17 mouse cellular contexts compared by ENCODE assay signal in the genomic region with DNA sequence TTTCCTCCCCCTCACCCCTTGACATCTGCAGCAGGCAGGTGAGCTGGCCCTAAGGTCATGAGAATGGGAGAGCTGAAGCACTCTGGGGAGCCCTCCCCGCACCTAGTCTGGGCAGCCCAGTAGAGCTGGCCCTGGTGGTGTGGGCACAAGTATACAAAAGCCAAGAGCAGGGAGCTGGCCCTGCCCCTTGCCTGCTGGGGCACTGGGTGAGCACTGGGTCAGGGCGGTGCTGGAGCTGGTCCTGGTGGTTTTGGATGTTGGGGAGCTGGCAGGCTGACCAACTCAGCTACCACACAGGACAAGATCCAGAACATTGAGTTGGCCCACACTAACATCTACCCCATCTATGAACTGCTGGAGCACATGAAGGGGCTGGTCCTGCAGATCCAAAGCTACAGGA. TPM values are rescaled to one million over a fixed set of nuclear protein-coding genes. Genes with fewer than 3 reads are reported as not detected.
A peak's percentile ranks its signal among the peaks of the same experiment; 100 is the strongest.
DNase-seq lines count a peak whose midpoint lies in the region; ATAC-seq and TF ChIP-seq lines count a peak whose summit lies in the region.
"Had no signal": no experiment of that assay in that cellular context is flagged by ENCODE, and none has a peak within 500 bp of the region (broad histone marks: within the 10 kb centered on the region; RNA-seq: fewer than 3 reads in every experiment).

No protein-coding gene starts in this region.

- TF ChIP-seq CTCF in lung, embryonic 14.5 days (IDR thresholded peaks at IDR 0.05; ENCODE audit: low read depth), result no peak
- no peak for TF ChIP-seq CTCF in gastrocnemius, adult 2 months (IDR thresholded peaks at IDR 0.05)

- no peak for ATAC-seq in heart, embryonic 11.5 days (replicated peaks; ENCODE audit: insufficient number of reproducible peaks, low FRiP score, low TSS enrichment)
- no peak for ATAC-seq in lung, embryonic 14.5 days (ENCODE audit: insufficient read depth)
- ATAC-seq in megakaryocyte-erythroid progenitor cell, adult 5-6 weeks (replicated peaks; ENCODE audit: low FRiP score, low TSS enrichment, poor library complexity, severe bottlenecking), result no peak
- ATAC-seq: activated CD4-positive, CD25-positive, alpha-beta regulatory T cell, adult 4 months; hindbrain, postnatal 0 days; midbrain, embryonic 15.5 days; Patski had no signal

- DNase-seq in heart, embryonic 10.5 days (ENCODE audit: low spot score), result no peak
- DNase-seq in lung, embryonic 14.5 days, result no peak
- no peak for DNase-seq in lung, postnatal 4 days
- DNase-seq in 3134 (ENCODE audit: extremely low read depth, insufficient read length, low spot score), result peak; percentile 72
- peak; percentile 87 for DNase-seq in gastrocnemius, adult 2 months
- no peak for DNase-seq in adipocyte (ENCODE audit: low spot score)
- DNase-seq: B cell, adult 2 months; cerebellum, postnatal 14 days; lung, postnatal 14 days; retina, postnatal 1 day had no signal

- H3K36me3 ChIP-seq in heart, embryonic 10.5 days, result no peaks in the 10 kb centered on the region
- H3K36me3 ChIP-seq in heart, embryonic 11.5 days (ENCODE audit: control insufficient read depth, insufficient read depth, low read length), result no peaks in the 10 kb centered on the region
- no peaks in the 10 kb centered on the region for H3K36me3 ChIP-seq in lung, embryonic 14.5 days (ENCODE audit: insufficient read depth)
- H3K36me3 ChIP-seq: heart, embryonic 12.5 days; midbrain, embryonic 15.5 days had no signal

- peak overlapping the region; percentile 65 for H3K27ac ChIP-seq in heart, embryonic 10.5 days
- no peak overlapping the region for H3K27ac ChIP-seq in heart, embryonic 11.5 days (ENCODE audit: low read depth, low read length)
- peak overlapping the region; percentile 38; the same call in 1 of the 2 replicates for H3K27ac ChIP-seq in lung, embryonic 14.5 days (ENCODE audit: low read depth)
- H3K27ac ChIP-seq in gastrocnemius, adult 2 months, result peak overlapping the region; percentile 76
- H3K27ac ChIP-seq: hindbrain, postnatal 0 days; midbrain, embryonic 15.5 days had no signal

- intact Hi-C loops in gastrocnemius, adult 2 months (cut with DNase I), result no loop called here

- H3K4me2 ChIP-seq in heart, embryonic 11.5 days, result no peak overlapping the region
- no peak overlapping the region for H3K4me2 ChIP-seq in lung, embryonic 14.5 days
- H3K4me2 ChIP-seq: heart, embryonic 12.5 days; midbrain, embryonic 15.5 days had no signal

- no peaks in the 10 kb centered on the region for H3K27me3 ChIP-seq in heart, embryonic 10.5 days (ENCODE audit: insufficient read depth, poor library complexity, severe bottlenecking)
- H3K27me3 ChIP-seq in heart, embryonic 11.5 days (ENCODE audit: control insufficient read depth, insufficient read depth, low read length), result no peaks in the 10 kb centered on the region
- no peaks in the 10 kb centered on the region for H3K27me3 ChIP-seq in lung, embryonic 14.5 days (ENCODE audit: insufficient read depth, low read length)
- H3K27me3 ChIP-seq: heart, embryonic 12.5 days; midbrain, embryonic 15.5 days; Patski had no signal

- H3K4me1 ChIP-seq in heart, embryonic 10.5 days, result peaks cover 8% of the 10 kb centered on the region
- H3K4me1 ChIP-seq in heart, embryonic 11.5 days (ENCODE audit: control insufficient read depth, insufficient read depth, low read length), result no peaks in the 10 kb centered on the region
- no peaks in the 10 kb centered on the region for H3K4me1 ChIP-seq in lung, embryonic 14.5 days (ENCODE audit: insufficient read depth)

- H3K4me3 ChIP-seq in heart, embryonic 10.5 days, result no peak overlapping the region
- H3K4me3 ChIP-seq in heart, embryonic 11.5 days (ENCODE audit: low read depth, low read length), result no peak overlapping the region
- H3K4me3 ChIP-seq in lung, embryonic 14.5 days (ENCODE audit: low read depth, low read length), result no peak overlapping the region
- H3K4me3 ChIP-seq in gastrocnemius, adult 2 months, result no peak overlapping the region
- H3K4me3 ChIP-seq: heart, embryonic 12.5 days; midbrain, embryonic 15.5 days had no signal

- no peak overlapping the region for H3K9ac ChIP-seq in heart, embryonic 11.5 days (ENCODE audit: low read depth, low read length)
- no peak overlapping the region for H3K9ac ChIP-seq in lung, embryonic 14.5 days
- H3K9ac ChIP-seq: heart, embryonic 12.5 days; midbrain, embryonic 15.5 days had no signal

- WGBS in heart, embryonic 10.5 days, result 78% methylated on average over 2 of the region's 2 CpGs
- WGBS in heart, embryonic 11.5 days (ENCODE audit: insufficient replicate concordance), result 84% methylated on average over 2 of the region's 2 CpGs
- WGBS in lung, embryonic 14.5 days, result 83% methylated on average over 2 of the region's 2 CpGs

- no peaks in the 10 kb centered on the region for H3K9me3 ChIP-seq in heart, embryonic 10.5 days
- no peaks in the 10 kb centered on the region for H3K9me3 ChIP-seq in heart, embryonic 11.5 days (replicated peaks; ENCODE audit: control insufficient read depth, low read length)
- H3K9me3 ChIP-seq in lung, embryonic 14.5 days (ENCODE audit: low read depth, low read length), result no peaks in the 10 kb centered on the region
- H3K9me3 ChIP-seq: midbrain, embryonic 15.5 days had no signal

RNA-seq across cellular contexts. Expression of a gene that starts 5.0 kb away (rescaled TPM):
- polyA plus RNA-seq in heart, embryonic 10.5 days (2016; fragmentation: Nextera tagmentation; extraction: Ambion mirVana), result 115 and 173 TPM in 2 replicates
- 97.3 and 113 TPM in 2 replicates for polyA plus RNA-seq in heart, embryonic 11.5 days (2014; fragmentation: Nextera tagmentation; extraction: Ambion mirVana)
- 60.7 and 62.9 TPM in 2 replicates for polyA plus RNA-seq in lung, embryonic 14.5 days (2014; fragmentation: Nextera tagmentation; extraction: Ambion mirVana)
- 10 to 100 TPM; 19.5 to 31.7 TPM for total RNA-seq in gastrocnemius, adult 2 months (2021)
- total RNA-seq in megakaryocyte-erythroid progenitor cell, adult 5-6 weeks (2014; fragmentation: Nextera tagmentation), result 17.8 and 17.9 TPM in 2 replicates
- total RNA-seq in megakaryocyte-erythroid progenitor cell, adult 5-6 weeks (2017), result 19.1 and 25.7 TPM in 2 replicates

Comparison
In these comparisons a context has a peak if more than half of its experiments do, and no peak if none do; other contexts are left out.
1. DNase-seq: peak in 3134 (single experiment) and gastrocnemius, adult 2 months (single experiment); none in heart, embryonic 10.5 days (single experiment), lung, embryonic 14.5 days (single experiment), lung, postnatal 4 days (0 of 2) and adipocyte (single experiment).